Mouse (Mus musculus): Measurements from ENCODE around the gene Tmem50b. TPM values are rescaled to one million over a fixed set of nuclear protein-coding genes. Genes with fewer than 3 reads are reported as not detected.

Tmem50b gene
- polyA plus RNA-seq, 2 experiments, result 25.4 to 46.7 TPM

- no peak overlapping the region for H3K4me3 ChIP-seq (replicated peaks; ENCODE audit: low read length)
- no peak for TF ChIP-seq POLR2A (IDR thresholded peaks at IDR 0.05; ENCODE audit: borderline replicate concordance, extremely low read depth, insufficient read depth, insufficient read length)
- peaks cover 29% of the 10 kb centered on the region for H3K36me3 ChIP-seq (ENCODE audit: control insufficient read depth, insufficient read depth, low read length)
- H3K9me3 ChIP-seq (ENCODE audit: control insufficient read depth, low read length), result no peaks in the 10 kb centered on the region
- no peaks in the 10 kb centered on the region for H3K4me1 ChIP-seq (ENCODE audit: control insufficient read depth, insufficient read depth, low read length)
- ATAC-seq (ENCODE audit: low FRiP score, low read depth), result no peak
- DNase-seq (ENCODE audit: low spot score), result no peak
- H3K27ac ChIP-seq (replicated peaks; ENCODE audit: low read depth, low read length), result no peak overlapping the region
- 81% methylated on average over 7 of the region's 7 CpGs for WGBS
- no peak overlapping the region for H3K4me2 ChIP-seq (replicated peaks; ENCODE audit: low read depth, low read length, severe bottlenecking)
- no peak overlapping the region for H3K9ac ChIP-seq (ENCODE audit: low read depth, low read length, severe bottlenecking)
- H3K27me3 ChIP-seq (ENCODE audit: control insufficient read depth, insufficient read depth, low read length), result no peaks in the 10 kb centered on the region
These were observed 31.6 kb downstream of the Tmem50b start for GRCm38 (mm10) chr16:91566002-91566401.

DNA sequence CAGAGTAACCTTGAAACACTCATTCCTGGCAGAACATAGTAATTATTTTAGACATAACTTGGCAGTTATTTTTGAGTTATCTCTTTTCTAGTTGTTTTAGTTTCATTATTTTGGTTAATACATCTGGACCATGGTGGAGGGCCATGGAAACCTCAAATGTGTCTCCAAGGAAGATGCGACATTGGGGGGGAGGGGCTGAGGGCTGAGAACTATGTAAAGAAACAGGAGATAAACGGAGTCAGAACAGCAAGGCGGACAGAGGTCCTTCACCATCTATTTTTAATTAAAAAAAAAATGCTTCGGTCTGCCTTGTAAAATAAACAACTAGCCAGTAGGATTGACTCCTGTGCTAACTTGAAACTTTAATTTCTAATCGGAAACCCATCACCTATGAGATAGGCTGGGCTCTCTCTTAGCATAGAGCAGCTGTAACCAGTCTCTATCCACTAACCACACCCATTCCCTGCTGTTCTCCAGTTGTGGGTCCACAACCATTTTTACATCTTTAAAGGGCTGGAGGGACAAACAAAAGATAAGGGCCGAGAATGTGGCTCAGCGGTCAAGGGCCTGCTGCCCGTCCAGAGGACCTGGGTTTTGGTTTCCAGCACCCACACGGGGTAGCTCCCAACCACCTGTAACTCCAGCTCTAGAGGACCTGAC lies 32.2 kb downstream of the Tmem50b start:
- DNase-seq (ENCODE audit: low spot score), result no peak
- Histone ChIP-seq H3K36me3 (ENCODE audit: control insufficient read depth, insufficient read depth, low read length) (peaks cover 33% of the 10 kb centered on the region), H3K4me3 (replicated peaks; ENCODE audit: low read length) (no peak overlapping the region), H3K27me3 (ENCODE audit: control insufficient read depth, insufficient read depth, low read length) (no peaks in the 10 kb centered on the region), H3K4me2 (replicated peaks; ENCODE audit: low read depth, low read length, severe bottlenecking) (no peak overlapping the region), H3K9ac (ENCODE audit: low read depth, low read length, severe bottlenecking) (no peak overlapping the region), H3K9me3 (ENCODE audit: control insufficient read depth, low read length) (no peaks in the 10 kb centered on the region), H3K27ac (replicated peaks; ENCODE audit: low read depth, low read length) (no peak overlapping the region), H3K4me1 (ENCODE audit: control insufficient read depth, insufficient read depth, low read length) (no peaks in the 10 kb centered on the region)
- 68% methylated on average over 9 of the region's 9 CpGs for WGBS
- no peak for ATAC-seq (ENCODE audit: low FRiP score, low read depth)
- TF ChIP-seq POLR2A (IDR thresholded peaks at IDR 0.05; ENCODE audit: borderline replicate concordance, extremely low read depth, insufficient read depth, insufficient read length), result no peak

GRCm38 (mm10) chr16:91564580-91565291 lies 32.9 kb downstream of the Tmem50b start:
- ATAC-seq (ENCODE audit: low FRiP score, low read depth) (no peak), DNase-seq (ENCODE audit: low spot score) (no peak)
- Histone ChIP-seq H3K36me3 (ENCODE audit: control insufficient read depth, insufficient read depth, low read length) (peaks cover 38% of the 10 kb centered on the region), H3K9me3 (ENCODE audit: control insufficient read depth, low read length) (no peaks in the 10 kb centered on the region), H3K4me3 (replicated peaks; ENCODE audit: low read length) (no peak overlapping the region), H3K9ac (ENCODE audit: low read depth, low read length, severe bottlenecking) (no peak overlapping the region), H3K27me3 (ENCODE audit: control insufficient read depth, insufficient read depth, low read length) (no peaks in the 10 kb centered on the region), H3K4me1 (ENCODE audit: control insufficient read depth, insufficient read depth, low read length) (no peaks in the 10 kb centered on the region), H3K27ac (replicated peaks; ENCODE audit: low read depth, low read length) (no peak overlapping the region), H3K4me2 (replicated peaks; ENCODE audit: low read depth, low read length, severe bottlenecking) (no peak overlapping the region)
- WGBS, result 56% methylated on average over 4 of the region's 4 CpGs
- TF ChIP-seq POLR2A (IDR thresholded peaks at IDR 0.05; ENCODE audit: borderline replicate concordance, extremely low read depth, insufficient read depth, insufficient read length), result no peak

- 74% methylated on average over 38 of the region's 38 CpGs for WGBS
- no peak overlapping the region for H3K9ac ChIP-seq (ENCODE audit: low read depth, low read length, severe bottlenecking)
- H3K9me3 ChIP-seq (ENCODE audit: control insufficient read depth, low read length), result no peaks in the 10 kb centered on the region
- H3K27me3 ChIP-seq (ENCODE audit: control insufficient read depth, insufficient read depth, low read length), result no peaks in the 10 kb centered on the region
- ATAC-seq (ENCODE audit: low FRiP score, low read depth), result no peak
- no peak overlapping the region for H3K4me2 ChIP-seq (replicated peaks; ENCODE audit: low read depth, low read length, severe bottlenecking)
- no peak overlapping the region for H3K4me3 ChIP-seq (replicated peaks; ENCODE audit: low read length)
- peaks cover 56% of the 10 kb centered on the region for H3K36me3 ChIP-seq (ENCODE audit: control insufficient read depth, insufficient read depth, low read length)
- no peak overlapping the region for H3K27ac ChIP-seq (replicated peaks; ENCODE audit: low read depth, low read length)
- DNase-seq (ENCODE audit: low spot score), result no peak
- no peak for TF ChIP-seq POLR2A (IDR thresholded peaks at IDR 0.05; ENCODE audit: borderline replicate concordance, extremely low read depth, insufficient read depth, insufficient read length)
- no peaks in the 10 kb centered on the region for H3K4me1 ChIP-seq (ENCODE audit: control insufficient read depth, insufficient read depth, low read length)
These were observed 35.8 kb downstream of the Tmem50b start for GRCm38 (mm10) chr16:91561541-91562457.

DNA sequence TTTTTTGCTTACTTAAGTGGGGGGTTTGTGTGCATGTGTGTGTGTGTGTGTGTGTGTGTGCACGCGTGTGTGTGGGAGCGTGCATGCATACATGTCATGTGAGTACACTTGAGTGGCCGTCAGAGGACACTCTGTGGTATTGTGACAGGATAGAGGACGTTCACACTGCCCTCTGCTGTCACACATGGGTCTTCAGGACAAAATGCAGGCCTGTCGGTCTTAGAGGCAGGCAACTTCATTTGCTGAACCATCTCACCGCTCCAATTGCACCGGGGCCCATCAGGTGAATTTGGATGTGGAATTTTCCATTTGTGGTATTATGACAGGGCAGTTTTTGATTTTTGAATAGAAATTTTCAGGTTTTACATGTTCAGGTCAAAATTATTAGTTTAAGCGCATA lies 36.5 kb downstream of the Tmem50b start:
- WGBS, result 59% methylated on average over 9 of the region's 9 CpGs
- Histone ChIP-seq H3K36me3 (ENCODE audit: control insufficient read depth, insufficient read depth, low read length) (peaks cover 56% of the 10 kb centered on the region), H3K27ac (replicated peaks; ENCODE audit: low read depth, low read length) (no peak overlapping the region), H3K4me1 (ENCODE audit: control insufficient read depth, insufficient read depth, low read length) (no peaks in the 10 kb centered on the region), H3K27me3 (ENCODE audit: control insufficient read depth, insufficient read depth, low read length) (no peaks in the 10 kb centered on the region), H3K9ac (ENCODE audit: low read depth, low read length, severe bottlenecking) (no peak overlapping the region), H3K9me3 (ENCODE audit: control insufficient read depth, low read length) (no peaks in the 10 kb centered on the region), H3K4me3 (replicated peaks; ENCODE audit: low read length) (no peak overlapping the region), H3K4me2 (replicated peaks; ENCODE audit: low read depth, low read length, severe bottlenecking) (no peak overlapping the region)
- no peak for TF ChIP-seq POLR2A (IDR thresholded peaks at IDR 0.05; ENCODE audit: borderline replicate concordance, extremely low read depth, insufficient read depth, insufficient read length)
- DNase-seq (ENCODE audit: low spot score) (no peak), ATAC-seq (ENCODE audit: low FRiP score, low read depth) (no peak)
